Mouse (Mus musculus): ENCODE measurements around the gene Bik. TPM values are rescaled to one million over a fixed set of nuclear protein-coding genes. Genes with fewer than 3 reads are reported as not detected.

The Bik gene
- polyA plus RNA-seq, 2 experiments = 1.3 to 2.0 TPM

- Histone ChIP-seq H3K4me1 (replicated peaks; ENCODE audit: control insufficient read depth in 2 of 2, insufficient read depth in 2 of 2, low read length in 1 of 2) (peaks cover 5 to 10% of the 10 kb centered on the region in 2 experiments; a peak in 3 of 4 replicates), H3K36me3 (replicated peaks; ENCODE audit: control insufficient read depth, insufficient read depth, low read depth) (no peaks in the 10 kb centered on the region), H3K27ac (no peak overlapping the region), H3K9ac (replicated peaks) (no peak overlapping the region), H3K4me2 (ENCODE audit: low read depth) (no peak overlapping the region), H3K27me3 (ENCODE audit: control insufficient read depth, insufficient read depth, low read length) (no peaks in the 10 kb centered on the region), H3K4me3 (ENCODE audit: insufficient read depth in 1 of 2, low read depth in 2 of 2, low read length in 2 of 2) (no peak overlapping the region), H3K9me3 (ENCODE audit: control insufficient read depth, low read length) (no peaks in the 10 kb centered on the region)
- WGBS (ENCODE audit: insufficient replicate concordance) = 59% methylated on average over 7 of the region's 7 CpGs
- ATAC-seq (ENCODE audit: insufficient read depth) (no peak), DNase-seq (ENCODE audit: low read depth in 3 of 3, low spot score in 3 of 3) (no peak)
- TF ChIP-seq CTCF (IDR thresholded peaks at IDR 0.05; ENCODE audit: low read depth) = no peak
- no peak for TF ChIP-seq EP300 (IDR thresholded peaks at IDR 0.05; ENCODE audit: low read depth)
These were observed 32.6 kb upstream of the Bik start for GRCm38 (mm10) chr15:83493856-83494571.

GRCm38 (mm10) chr15:83494572-83494920 is 32.1 kb upstream of the Bik start:
- no peaks in the 10 kb centered on the region for H3K9me3 ChIP-seq (ENCODE audit: control insufficient read depth, low read length)
- TF ChIP-seq CTCF (IDR thresholded peaks at IDR 0.05; ENCODE audit: low read depth) (no peak), EP300 (IDR thresholded peaks at IDR 0.05; ENCODE audit: low read depth) (no peak)
- no peak overlapping the region for H3K9ac ChIP-seq (replicated peaks)
- no peak for ATAC-seq (ENCODE audit: insufficient read depth)
- no peaks in the 10 kb centered on the region for H3K27me3 ChIP-seq (ENCODE audit: control insufficient read depth, insufficient read depth, low read length)
- no peak overlapping the region for H3K4me2 ChIP-seq (ENCODE audit: low read depth)
- H3K4me3 ChIP-seq (ENCODE audit: insufficient read depth in 1 of 2, low read depth in 2 of 2, low read length in 2 of 2) = no peak overlapping the region
- H3K27ac ChIP-seq = no peak overlapping the region
- no peaks in the 10 kb centered on the region for H3K36me3 ChIP-seq (replicated peaks; ENCODE audit: control insufficient read depth, insufficient read depth, low read depth)
- WGBS (ENCODE audit: insufficient replicate concordance) = 71% methylated on average over 6 of the region's 6 CpGs
- H3K4me1 ChIP-seq (replicated peaks; ENCODE audit: control insufficient read depth in 2 of 2, insufficient read depth in 2 of 2, low read length in 1 of 2) = peaks cover 5 to 10% of the 10 kb centered on the region in 2 experiments; a peak in 3 of 4 replicates
- DNase-seq (ENCODE audit: low read depth in 3 of 3, low spot score in 3 of 3) = no peak

- peak in 1 of 3 experiments; percentile 20 for DNase-seq (ENCODE audit: low read depth in 3 of 3, low spot score in 3 of 3)
- Histone ChIP-seq H3K4me3 (ENCODE audit: insufficient read depth in 1 of 2, low read depth in 2 of 2, low read length in 2 of 2) (no peak overlapping the region), H3K27ac (no peak overlapping the region), H3K4me1 (replicated peaks; ENCODE audit: control insufficient read depth in 2 of 2, insufficient read depth in 2 of 2, low read length in 1 of 2) (peaks cover 5 to 10% of the 10 kb centered on the region in 2 experiments; a peak in 3 of 4 replicates), H3K9me3 (ENCODE audit: control insufficient read depth, low read length) (no peaks in the 10 kb centered on the region), H3K9ac (replicated peaks) (no peak overlapping the region), H3K36me3 (replicated peaks; ENCODE audit: control insufficient read depth, insufficient read depth, low read depth) (no peaks in the 10 kb centered on the region), H3K4me2 (ENCODE audit: low read depth) (no peak overlapping the region), H3K27me3 (ENCODE audit: control insufficient read depth, insufficient read depth, low read length) (no peaks in the 10 kb centered on the region)
- TF ChIP-seq CTCF (IDR thresholded peaks at IDR 0.05; ENCODE audit: low read depth) = no peak
- TF ChIP-seq EP300 (IDR thresholded peaks at IDR 0.05; ENCODE audit: low read depth) = no peak
- ATAC-seq (ENCODE audit: insufficient read depth) = no peak
- 58% methylated on average over 3 of the region's 3 CpGs for WGBS (ENCODE audit: insufficient replicate concordance)
These were observed 31.5 kb upstream of the Bik start for GRCm38 (mm10) chr15:83495195-83495594.

- peak overlapping the region; percentile 47 for H3K4me2 ChIP-seq (ENCODE audit: low read depth)
- no peak overlapping the region for H3K27ac ChIP-seq
- no peak overlapping the region for H3K9ac ChIP-seq (replicated peaks)
- H3K4me1 ChIP-seq (replicated peaks; ENCODE audit: control insufficient read depth in 2 of 2, insufficient read depth in 2 of 2, low read length in 1 of 2) = peaks cover 5 to 10% of the 10 kb centered on the region in 2 experiments; a peak in 3 of 4 replicates
- peak; percentile 30 to 54 (median 44) for DNase-seq (ENCODE audit: low read depth in 3 of 3, low spot score in 3 of 3)
- peak overlapping the region in 1 of 2 experiments; percentile 33; a peak in 2 of 4 replicates for H3K4me3 ChIP-seq (ENCODE audit: insufficient read depth in 1 of 2, low read depth in 2 of 2, low read length in 2 of 2)
- peak; percentile 66 for ATAC-seq (ENCODE audit: insufficient read depth)
- H3K9me3 ChIP-seq (ENCODE audit: control insufficient read depth, low read length) = no peaks in the 10 kb centered on the region
- H3K27me3 ChIP-seq (ENCODE audit: control insufficient read depth, insufficient read depth, low read length) = no peaks in the 10 kb centered on the region
- 66% methylated on average over 22 of the region's 22 CpGs for WGBS (ENCODE audit: insufficient replicate concordance)
- TF ChIP-seq EP300 (IDR thresholded peaks at IDR 0.05; ENCODE audit: low read depth) = no peak
- TF ChIP-seq CTCF (IDR thresholded peaks at IDR 0.05; ENCODE audit: low read depth) = no peak
- H3K36me3 ChIP-seq (replicated peaks; ENCODE audit: control insufficient read depth, insufficient read depth, low read depth) = no peaks in the 10 kb centered on the region
These were observed 30.8 kb upstream of the Bik start for GRCm38 (mm10) chr15:83495787-83496367.

GRCm38 (mm10) chr15:83497299-83497698 is 29.4 kb upstream of the Bik start:
- Histone ChIP-seq H3K27me3 (ENCODE audit: control insufficient read depth, insufficient read depth, low read length) (no peaks in the 10 kb centered on the region), H3K36me3 (replicated peaks; ENCODE audit: control insufficient read depth, insufficient read depth, low read depth) (no peaks in the 10 kb centered on the region), H3K4me1 (replicated peaks; ENCODE audit: control insufficient read depth in 2 of 2, insufficient read depth in 2 of 2, low read length in 1 of 2) (peaks cover 5 to 10% of the 10 kb centered on the region in 2 experiments; a peak in 3 of 4 replicates), H3K27ac (no peak overlapping the region), H3K9me3 (ENCODE audit: control insufficient read depth, low read length) (no peaks in the 10 kb centered on the region), H3K4me2 (ENCODE audit: low read depth) (no peak overlapping the region), H3K9ac (replicated peaks) (no peak overlapping the region), H3K4me3 (ENCODE audit: insufficient read depth in 1 of 2, low read depth in 2 of 2, low read length in 2 of 2) (no peak overlapping the region)
- WGBS (ENCODE audit: insufficient replicate concordance) = 73% methylated on average over 6 of the region's 6 CpGs
- peak; percentile 60 for TF ChIP-seq CTCF (IDR thresholded peaks at IDR 0.05; ENCODE audit: low read depth)
- TF ChIP-seq EP300 (IDR thresholded peaks at IDR 0.05; ENCODE audit: low read depth) = no peak
- DNase-seq (ENCODE audit: low read depth in 3 of 3, low spot score in 3 of 3) (no peak), ATAC-seq (ENCODE audit: insufficient read depth) (no peak)
